Mouse (Mus musculus) ES-E14 (cell line): Measurements from ENCODE around the gene Smdt1. TPM values are rescaled to one million over a fixed set of nuclear protein-coding genes. Genes with fewer than 3 reads are reported as not detected.
"Not testable (repeated sequence)": the region's sequence is repeated elsewhere in the genome, so short reads cannot be mapped to it uniquely, and the experiment has no call there.

Experiments
- DNase-seq: peaks from one replicate; pipeline ENCODE4 v3.0.0-alpha.2; 2013; ENCODE audit warnings: low read depth, low spot score
- H3K27ac ChIP-seq: 2 replicates; pipeline ENCODE4 v1.5.1; 2012; ENCODE audit warnings: low read depth, mild to moderate bottlenecking, low read length, moderate library complexity, mixed read lengths; ENCODE audit not compliant: poor library complexity, insufficient read depth, severe bottlenecking
- H3K36me3 ChIP-seq: 2 replicates; pipeline ENCODE4 v1.6.1; 2012; ENCODE audit warnings: mild to moderate bottlenecking, low read length, moderate library complexity, mixed read lengths; ENCODE audit not compliant: control insufficient read depth, poor library complexity, insufficient read depth, severe bottlenecking
- H3K4me1 ChIP-seq, 2 experiments: fragments of 150-350 bp in 1 of 2; sonication (generic) in 1 of 2; 2 replicates each; pipeline ENCODE4 v1.6.1; 2012; ENCODE audit warnings: low read length in 2 of 2, mild to moderate bottlenecking in 1 of 2, mixed read lengths in 1 of 2; ENCODE audit not compliant: control insufficient read depth in 2 of 2, insufficient read depth in 2 of 2, poor library complexity in 1 of 2
- H3K4me3 ChIP-seq, 2 experiments: fragments of 150-350 bp in 1 of 2; sonication (generic) in 1 of 2; 2 replicates each; pipeline ENCODE4 v1.5.1; 2012; ENCODE audit warnings: low read length in 2 of 2, low read depth in 1 of 2, mild to moderate bottlenecking in 1 of 2, mixed read lengths in 1 of 2; ENCODE audit not compliant: insufficient read depth in 1 of 2, poor library complexity in 1 of 2, severe bottlenecking in 1 of 2
- H3K9ac ChIP-seq: 2 replicates; pipeline ENCODE4 v1.6.1; 2012; ENCODE audit warnings: low read depth, mild to moderate bottlenecking, low read length, mixed read lengths; ENCODE audit not compliant: poor library complexity, insufficient read depth, severe bottlenecking
- H3K9me3 ChIP-seq: fragments of 150-350 bp; sonication (generic); 2 replicates; pipeline ENCODE4 v1.6.1; 2012; ENCODE audit warnings: low read depth, mild to moderate bottlenecking, low read length; ENCODE audit not compliant: control insufficient read depth, insufficient read depth
- CHD2 ChIP-seq: IDR thresholded peaks from 2 replicates; pipeline ENCODE4 v1.6.1; 2014; ENCODE audit warnings: mild to moderate bottlenecking, low read depth, low read length, inconsistent platforms
- HCFC1 ChIP-seq: IDR thresholded peaks from 2 replicates; pipeline ENCODE4 v1.6.1; 2012; ENCODE audit warnings: low read length, inconsistent platforms, borderline replicate concordance; ENCODE audit not compliant: insufficient read depth
- MAFK ChIP-seq: IDR thresholded peaks from 2 replicates; pipeline ENCODE4 v1.6.1; 2014; ENCODE audit warnings: mild to moderate bottlenecking, low read depth, low read length, inconsistent platforms; ENCODE audit not compliant: insufficient read depth
- ZC3H11A ChIP-seq: IDR thresholded peaks from 2 replicates; pipeline ENCODE4 v1.6.1; 2012; ENCODE audit warnings: low read depth, mild to moderate bottlenecking, inconsistent platforms, low read length, borderline replicate concordance
- ZNF384 ChIP-seq: IDR thresholded peaks from 2 replicates; pipeline ENCODE4 v1.6.1; 2012; ENCODE audit warnings: low read depth, low read length, inconsistent platforms
- in situ Hi-C, 2 experiments: fragments of 600-800 bp; cut with MboI; formaldehyde crosslinking; loops; one replicate each; pipeline ENCODE4 v1.15.1; 2025; ENCODE audit warnings: low sequenced_read_pairs in 2 of 2, inconsistent platforms in 1 of 2; ENCODE audit not compliant: unreplicated experiment in 2 of 2
- total RNA-seq: library from RNA; depleted of rRNA; stranded (reverse); fragments of 300-350 nt; gene quantifications from 2 replicates; pipeline ENCODE4 v1.2.3, GENCODE M21; 2012

Gene Smdt1
- total RNA-seq, 1 experiment: 222 TPM

DNA sequence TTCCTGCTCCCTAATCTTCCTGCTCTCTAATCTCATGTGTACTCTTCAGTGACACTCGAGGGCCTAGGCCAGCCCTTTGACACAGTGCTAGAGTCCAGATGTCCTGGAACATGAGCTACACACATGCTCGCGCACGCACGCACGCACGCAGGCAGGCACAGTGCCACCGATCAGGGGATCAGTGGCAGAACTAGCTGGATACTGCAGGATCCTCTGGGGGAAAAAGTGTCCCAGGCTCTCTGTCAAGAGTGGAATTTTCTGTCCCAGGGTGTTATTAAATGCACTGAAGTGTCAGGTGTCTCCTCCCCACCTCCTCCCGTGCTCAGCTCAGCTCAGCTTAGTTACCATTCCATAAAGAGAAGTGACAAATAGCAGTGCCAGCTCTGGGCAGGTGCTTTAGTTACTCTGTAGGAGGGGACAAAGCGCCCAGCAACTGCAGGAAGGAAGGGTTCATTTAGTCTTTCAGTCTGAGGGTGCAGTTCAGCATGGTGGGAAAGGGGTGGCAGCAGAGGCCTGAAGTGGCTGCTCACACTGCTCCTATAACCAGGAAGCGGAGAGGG, 22.8 kb downstream of the Smdt1 start:
- TF ChIP-seq HCFC1 (no peak), ZNF384 (no peak), ZC3H11A (no peak), CHD2 (no peak), MAFK (no peak)
- in situ Hi-C loops: no loop called here
- H3K27ac ChIP-seq: no peak overlapping the region

DNA sequence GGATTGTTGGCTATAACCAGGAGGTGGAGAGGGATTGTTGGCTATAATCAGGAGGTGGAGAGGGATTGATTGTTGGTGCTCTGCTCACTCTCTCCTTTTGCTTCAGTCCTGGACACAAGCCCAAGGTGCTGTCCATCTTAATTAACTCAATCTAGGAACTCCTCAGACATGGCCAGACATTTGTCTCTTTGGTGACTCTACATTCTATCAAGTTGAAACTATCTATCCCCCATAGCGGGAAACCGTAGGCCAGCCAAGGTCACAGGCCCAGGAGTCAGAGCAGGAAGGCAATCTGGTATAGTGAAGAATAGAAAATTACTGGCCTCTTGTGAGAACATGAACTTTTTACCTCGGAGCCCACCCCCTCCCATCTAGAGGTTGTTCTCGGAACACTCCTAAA, 23.5 kb downstream of the Smdt1 start:
- TF ChIP-seq MAFK (no peak), ZC3H11A (no peak), HCFC1 (no peak), ZNF384 (no peak), CHD2 (no peak)
- DNase-seq: no peak

More for the DNA sequence above, 22.8 kb downstream of the Smdt1 start:
- H3K4me1 ChIP-seq: peaks cover 2 to 7% of the 10 kb centered on the region in 2 experiments; a peak in 1 of 4 replicates
- no peak overlapping the region for H3K9ac ChIP-seq
- no peak overlapping the region for H3K4me3 ChIP-seq
- H3K9me3 ChIP-seq: no peaks in the 10 kb centered on the region
- no peaks in the 10 kb centered on the region for H3K36me3 ChIP-seq
- no peak for DNase-seq

DNA sequence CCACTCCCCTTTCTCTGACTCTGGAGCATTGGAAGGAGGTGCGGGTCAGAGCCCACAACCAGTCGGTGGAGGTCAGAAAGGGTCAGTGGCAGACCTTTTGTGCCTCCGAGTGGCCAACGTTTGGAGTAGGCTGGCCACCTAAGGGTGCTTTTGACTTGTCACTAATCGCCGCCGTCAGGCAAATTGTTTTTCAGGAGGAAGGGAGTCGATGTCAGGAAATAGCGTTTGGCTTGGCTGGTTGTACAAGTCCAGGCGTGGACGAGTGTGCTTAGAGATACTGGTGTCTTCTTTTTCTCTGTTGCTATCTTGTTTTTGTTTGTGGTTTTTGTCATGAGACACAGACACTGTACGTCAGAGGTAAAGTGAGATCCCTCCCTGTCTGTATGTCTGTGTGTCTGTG, 25.0 kb downstream of the Smdt1 start:
- H3K9ac ChIP-seq, in situ Hi-C loops, H3K4me1 ChIP-seq, DNase-seq, H3K9me3 ChIP-seq, H3K27ac ChIP-seq, H3K4me3 ChIP-seq, H3K36me3 ChIP-seq: not testable (repeated sequence)

More for the DNA sequence above, 23.5 kb downstream of the Smdt1 start:
- Histone ChIP-seq H3K36me3 (no peaks in the 10 kb centered on the region), H3K9me3 (no peaks in the 10 kb centered on the region), H3K27ac (no peak overlapping the region), H3K4me1 (peaks cover 2 to 7% of the 10 kb centered on the region in 2 experiments; a peak in 1 of 4 replicates), H3K4me3 (no peak overlapping the region), H3K9ac (no peak overlapping the region)
- in situ Hi-C loops: no loop called here

DNA sequence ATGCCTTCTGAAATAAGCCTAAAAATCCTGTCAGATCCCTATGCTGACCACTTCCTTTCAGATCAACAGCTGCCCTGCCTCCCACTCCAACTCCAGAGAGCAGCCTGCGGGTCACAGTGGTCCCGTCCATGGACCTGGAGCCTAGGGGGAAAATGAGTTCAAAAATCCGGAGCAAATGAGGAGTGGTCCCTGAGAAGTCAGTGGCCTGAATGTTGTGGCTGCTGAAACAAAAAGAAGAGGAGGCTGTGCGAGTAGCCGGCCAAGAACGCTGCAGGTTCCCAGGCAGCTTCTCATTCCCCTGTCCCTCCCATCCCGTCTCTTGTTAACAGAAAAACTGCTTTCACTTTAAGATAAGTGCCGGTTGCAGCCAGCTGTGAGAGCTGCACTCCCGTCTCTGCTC, 25.8 kb downstream of the Smdt1 start:
- H3K4me1 ChIP-seq, H3K9ac ChIP-seq, H3K9me3 ChIP-seq, H3K27ac ChIP-seq, H3K36me3 ChIP-seq, DNase-seq, in situ Hi-C loops, H3K4me3 ChIP-seq: not testable (repeated sequence)

DNA sequence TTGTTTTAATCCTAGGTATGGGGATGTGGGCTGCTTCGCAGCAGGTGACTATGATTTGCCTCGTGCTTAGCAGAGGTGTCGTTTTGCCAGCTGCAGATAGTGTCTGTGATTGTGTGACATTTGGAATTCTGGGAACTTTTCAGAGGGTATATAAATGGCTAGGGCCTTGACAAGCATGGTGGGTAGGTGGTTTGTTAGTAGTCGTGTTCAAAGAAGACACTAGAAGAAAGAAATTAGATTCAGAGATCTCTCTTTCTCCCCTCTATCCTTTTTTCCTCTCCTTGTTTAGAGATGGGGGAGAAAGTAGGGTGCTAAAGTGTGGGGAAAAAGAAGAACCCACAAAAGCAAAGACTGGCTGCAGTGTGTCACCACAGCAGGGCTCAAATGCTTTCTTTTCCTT, 29.4 kb downstream of the Smdt1 start:
- Histone ChIP-seq H3K4me3 (no peak overlapping the region), H3K4me1 (no peaks in the 10 kb centered on the region), H3K36me3 (no peaks in the 10 kb centered on the region), H3K9ac (no peak overlapping the region), H3K9me3 (no peaks in the 10 kb centered on the region), H3K27ac (no peak overlapping the region)
- TF ChIP-seq MAFK (no peak), HCFC1 (no peak), ZC3H11A (no peak), CHD2 (no peak), ZNF384 (no peak)
- DNase-seq: no peak
- in situ Hi-C loops: no loop called here
